Mouse (Mus musculus): ENCODE results near the gene Ppcdc. TPM values are rescaled to one million over a fixed set of nuclear protein-coding genes. Genes with fewer than 3 reads are reported as not detected.
A peak's percentile ranks its signal among the peaks of the same experiment; 100 is the strongest.

Gene Ppcdc
- polyA plus RNA-seq, 1 experiment: 37.5 TPM

DNA sequence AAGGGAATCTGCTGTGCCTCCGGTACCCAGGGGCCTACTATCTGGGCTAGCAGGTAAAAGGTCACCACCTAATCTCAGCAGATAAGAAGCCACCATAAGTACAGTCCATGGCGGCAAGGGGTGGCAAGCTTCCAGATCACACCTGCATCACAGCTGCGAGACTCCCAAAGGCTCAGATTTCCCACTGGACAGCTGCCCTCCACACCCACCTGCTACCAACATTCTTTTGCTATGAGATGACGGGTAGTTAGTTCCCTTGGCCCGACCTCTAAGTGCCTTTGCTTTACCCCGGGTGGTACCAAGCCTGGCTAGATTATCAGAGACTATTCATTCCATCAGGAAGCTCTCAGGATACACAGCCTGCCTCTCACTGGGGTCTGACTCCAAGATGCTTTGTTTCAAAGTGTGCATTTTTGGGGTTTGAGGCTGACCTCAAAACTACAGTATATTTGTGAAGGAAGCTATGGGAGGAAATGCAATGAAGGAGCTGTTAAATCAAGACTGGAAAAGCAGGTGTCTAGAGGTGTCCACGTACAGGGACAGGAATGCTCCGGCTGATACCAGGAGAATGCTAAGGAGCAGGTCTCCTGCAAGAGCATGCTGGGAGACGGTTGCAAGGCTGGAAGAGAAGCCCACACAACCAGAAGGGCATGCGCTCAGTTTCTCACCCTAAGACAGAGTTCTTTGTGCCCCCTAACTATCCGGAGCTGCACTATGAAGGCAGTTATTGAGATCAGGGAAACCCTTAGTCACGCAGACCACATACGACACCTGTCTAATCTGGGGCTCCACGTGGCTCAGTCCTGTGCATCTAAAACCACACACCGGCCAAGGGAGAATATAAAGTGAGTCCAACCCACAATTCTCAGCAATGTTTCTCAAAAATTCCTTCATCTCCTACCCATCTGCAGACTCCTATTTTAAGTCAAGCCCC, 37.3 kb downstream of the Ppcdc start:
- no peak overlapping the region for H3K4me3 ChIP-seq (ENCODE audit: control insufficient read depth, low read depth, low read length)
- no peaks in the 10 kb centered on the region for H3K27me3 ChIP-seq (ENCODE audit: control insufficient read depth, insufficient read depth, low read length)
- H3K27ac ChIP-seq (ENCODE audit: control insufficient read depth, insufficient read depth, low read depth, low read length): no peak overlapping the region
- TF ChIP-seq CTCF (IDR thresholded peaks at IDR 0.05; ENCODE audit: control insufficient read depth, insufficient read depth, insufficient replicate concordance, low read depth, low read length): no peak
- no peak for TF ChIP-seq POLR2A (IDR thresholded peaks at IDR 0.05; ENCODE audit: control insufficient read depth, low read depth, low read length)
- H3K36me3 ChIP-seq (ENCODE audit: control insufficient read depth, insufficient read depth, low read length): no peaks in the 10 kb centered on the region
- no peaks in the 10 kb centered on the region for H3K4me1 ChIP-seq (ENCODE audit: control insufficient read depth, insufficient read depth, low read length)

- TF ChIP-seq CTCF (IDR thresholded peaks at IDR 0.05; ENCODE audit: control insufficient read depth, insufficient read depth, insufficient replicate concordance, low read depth, low read length): no peak
- no peak for TF ChIP-seq POLR2A (IDR thresholded peaks at IDR 0.05; ENCODE audit: control insufficient read depth, low read depth, low read length)
- Histone ChIP-seq H3K27ac (ENCODE audit: control insufficient read depth, insufficient read depth, low read depth, low read length) (no peak overlapping the region), H3K4me3 (ENCODE audit: control insufficient read depth, low read depth, low read length) (no peak overlapping the region), H3K4me1 (ENCODE audit: control insufficient read depth, insufficient read depth, low read length) (no peaks in the 10 kb centered on the region), H3K36me3 (ENCODE audit: control insufficient read depth, insufficient read depth, low read length) (no peaks in the 10 kb centered on the region), H3K27me3 (ENCODE audit: control insufficient read depth, insufficient read depth, low read length) (no peaks in the 10 kb centered on the region)
Observed at GRCm38 (mm10) chr9:57398773-57399172, 41.2 kb downstream of the Ppcdc start.

GRCm38 (mm10) chr9:57392892-57393291, 47.0 kb downstream of the Ppcdc start:
- no peak for TF ChIP-seq POLR2A (IDR thresholded peaks at IDR 0.05; ENCODE audit: control insufficient read depth, low read depth, low read length)
- no peak for TF ChIP-seq CTCF (IDR thresholded peaks at IDR 0.05; ENCODE audit: control insufficient read depth, insufficient read depth, insufficient replicate concordance, low read depth, low read length)
- Histone ChIP-seq H3K27me3 (ENCODE audit: control insufficient read depth, insufficient read depth, low read length) (no peaks in the 10 kb centered on the region), H3K4me3 (ENCODE audit: control insufficient read depth, low read depth, low read length) (no peak overlapping the region), H3K4me1 (ENCODE audit: control insufficient read depth, insufficient read depth, low read length) (no peaks in the 10 kb centered on the region), H3K27ac (ENCODE audit: control insufficient read depth, insufficient read depth, low read depth, low read length) (no peak overlapping the region), H3K36me3 (ENCODE audit: control insufficient read depth, insufficient read depth, low read length) (no peaks in the 10 kb centered on the region)

- Histone ChIP-seq H3K27ac (ENCODE audit: control insufficient read depth, insufficient read depth, low read depth, low read length) (no peak overlapping the region), H3K27me3 (ENCODE audit: control insufficient read depth, insufficient read depth, low read length) (no peaks in the 10 kb centered on the region), H3K4me1 (ENCODE audit: control insufficient read depth, insufficient read depth, low read length) (no peaks in the 10 kb centered on the region), H3K4me3 (ENCODE audit: control insufficient read depth, low read depth, low read length) (peak overlapping the region; percentile 33), H3K36me3 (ENCODE audit: control insufficient read depth, insufficient read depth, low read length) (no peaks in the 10 kb centered on the region)
- TF ChIP-seq POLR2A (IDR thresholded peaks at IDR 0.05; ENCODE audit: control insufficient read depth, low read depth, low read length) (no peak; the same call in 1 of the 2 replicates), CTCF (IDR thresholded peaks at IDR 0.05; ENCODE audit: control insufficient read depth, insufficient read depth, insufficient replicate concordance, low read depth, low read length) (no peak)
Observed at GRCm38 (mm10) chr9:57390869-57391268, 49.1 kb downstream of the Ppcdc start.

- Histone ChIP-seq H3K27me3 (ENCODE audit: control insufficient read depth, insufficient read depth, low read length) (no peaks in the 10 kb centered on the region), H3K4me3 (ENCODE audit: control insufficient read depth, low read depth, low read length) (no peak overlapping the region), H3K36me3 (ENCODE audit: control insufficient read depth, insufficient read depth, low read length) (no peaks in the 10 kb centered on the region), H3K4me1 (ENCODE audit: control insufficient read depth, insufficient read depth, low read length) (no peaks in the 10 kb centered on the region), H3K27ac (ENCODE audit: control insufficient read depth, insufficient read depth, low read depth, low read length) (no peak overlapping the region)
- TF ChIP-seq POLR2A (IDR thresholded peaks at IDR 0.05; ENCODE audit: control insufficient read depth, low read depth, low read length): no peak
- TF ChIP-seq CTCF (IDR thresholded peaks at IDR 0.05; ENCODE audit: control insufficient read depth, insufficient read depth, insufficient replicate concordance, low read depth, low read length): no peak
Observed at GRCm38 (mm10) chr9:57389131-57389530, 50.8 kb downstream of the Ppcdc start.

- Histone ChIP-seq H3K4me1 (ENCODE audit: control insufficient read depth, insufficient read depth, low read length) (no peaks in the 10 kb centered on the region), H3K4me3 (ENCODE audit: control insufficient read depth, low read depth, low read length) (no peak overlapping the region), H3K27ac (ENCODE audit: control insufficient read depth, insufficient read depth, low read depth, low read length) (no peak overlapping the region), H3K27me3 (ENCODE audit: control insufficient read depth, insufficient read depth, low read length) (no peaks in the 10 kb centered on the region), H3K36me3 (ENCODE audit: control insufficient read depth, insufficient read depth, low read length) (no peaks in the 10 kb centered on the region)
- TF ChIP-seq POLR2A (IDR thresholded peaks at IDR 0.05; ENCODE audit: control insufficient read depth, low read depth, low read length): no peak
- no peak for TF ChIP-seq CTCF (IDR thresholded peaks at IDR 0.05; ENCODE audit: control insufficient read depth, insufficient read depth, insufficient replicate concordance, low read depth, low read length)
Observed at GRCm38 (mm10) chr9:57386926-57387325, 53.0 kb downstream of the Ppcdc start.

DNA sequence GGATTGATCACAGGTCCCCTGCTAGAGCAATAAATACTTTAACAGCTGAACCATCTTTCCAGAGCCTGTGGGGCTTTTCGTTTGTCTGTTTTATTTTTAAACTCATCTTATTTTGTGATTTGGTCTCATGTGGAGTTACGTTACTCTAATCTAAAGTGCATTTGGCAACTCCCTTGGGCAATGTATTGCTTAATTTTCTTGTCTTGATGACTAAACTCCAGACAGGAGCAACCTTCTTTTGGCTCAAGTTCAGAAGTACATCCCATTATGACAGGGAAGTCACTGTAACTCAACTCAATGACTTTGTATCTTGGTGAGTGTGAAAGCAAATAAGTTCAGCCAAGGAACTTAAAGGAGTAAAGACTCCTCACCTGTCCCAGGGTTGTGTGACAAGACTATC, 55.3 kb downstream of the Ppcdc start:
- no peaks in the 10 kb centered on the region for H3K27me3 ChIP-seq (ENCODE audit: control insufficient read depth, insufficient read depth, low read length)
- no peaks in the 10 kb centered on the region for H3K4me1 ChIP-seq (ENCODE audit: control insufficient read depth, insufficient read depth, low read length)
- H3K27ac ChIP-seq (ENCODE audit: control insufficient read depth, insufficient read depth, low read depth, low read length): no peak overlapping the region
- no peak for TF ChIP-seq POLR2A (IDR thresholded peaks at IDR 0.05; ENCODE audit: control insufficient read depth, low read depth, low read length)
- no peak for TF ChIP-seq CTCF (IDR thresholded peaks at IDR 0.05; ENCODE audit: control insufficient read depth, insufficient read depth, insufficient replicate concordance, low read depth, low read length)
- no peaks in the 10 kb centered on the region for H3K36me3 ChIP-seq (ENCODE audit: control insufficient read depth, insufficient read depth, low read length)
- H3K4me3 ChIP-seq (ENCODE audit: control insufficient read depth, low read depth, low read length): no peak overlapping the region

All from testis, adult 2 months (tissue).